Mouse (Mus musculus) midbrain, embryonic 16.5 days (tissue): ENCODE measurements around the gene Tcp11l2. TPM values are rescaled to one million over a fixed set of nuclear protein-coding genes. Genes with fewer than 3 reads are reported as not detected.

Experiments used
- ATAC-seq: fragments of 200-750 bp; cut with Nextera tagmentation; 2 replicates; pipeline ENCODE4 v1.8.0; 2017; ENCODE audit warnings: moderate TSS enrichment
- H3K27ac ChIP-seq: fragments of 300-500 bp; sonication (generic); 2 replicates; pipeline ENCODE4 v1.5.1; 2014; ENCODE audit warnings: mild to moderate bottlenecking, low read length, mixed read lengths
- H3K27me3 ChIP-seq: fragments of 300-500 bp; sonication (generic); 2 replicates; pipeline ENCODE4 v1.6.1; 2014; ENCODE audit warnings: low read depth, low read length, mixed read lengths; ENCODE audit not compliant: control insufficient read depth, insufficient read depth
- H3K36me3 ChIP-seq: fragments of 300-500 bp; sonication (generic); 2 replicates; pipeline ENCODE4 v1.6.1; 2014; ENCODE audit warnings: mild to moderate bottlenecking, low read length, moderate library complexity, mixed read lengths; ENCODE audit not compliant: control insufficient read depth, insufficient read depth
- H3K4me1 ChIP-seq: fragments of 300-500 bp; sonication (generic); 2 replicates; pipeline ENCODE4 v1.6.1; 2014; ENCODE audit warnings: mild to moderate bottlenecking, low read length, mixed read lengths; ENCODE audit not compliant: control insufficient read depth, insufficient read depth
- H3K4me2 ChIP-seq: fragments of 300-500 bp; sonication (generic); 2 replicates; pipeline ENCODE4 v1.6.1; 2014; ENCODE audit warnings: mild to moderate bottlenecking, low read length, mixed read lengths
- H3K4me3 ChIP-seq: fragments of 300-500 bp; sonication (generic); 2 replicates; pipeline ENCODE4 v1.5.1; 2014; ENCODE audit warnings: low read depth, mild to moderate bottlenecking, low read length, moderate library complexity, mixed read lengths
- H3K9ac ChIP-seq: fragments of 300-500 bp; sonication (generic); 2 replicates; pipeline ENCODE4 v1.6.1; 2014; ENCODE audit warnings: low read depth, low read length, mixed read lengths
- H3K9me3 ChIP-seq: fragments of 300-500 bp; sonication (generic); replicated peaks from 2 replicates; pipeline ENCODE4 v1.6.1; 2014; ENCODE audit warnings: mild to moderate bottlenecking, low read length, mixed read lengths; ENCODE audit not compliant: control insufficient read depth, poor library complexity, severe bottlenecking
- WGBS: fragments of 180-500 bp; shearing (Covaris S2); extraction: QIAGEN DNeasy Blood & Tissue Kit; methylation state at CpG from one replicate; pipeline ENCODE4 v1.1.7; 2014; 5-methylcytosine and 5-hydroxymethylcytosine counted together
- polyA plus RNA-seq: library from polyadenylated mRNA; unstranded; fragments of >200 nt; fragmentation: Nextera tagmentation; extraction: Ambion mirVana; gene quantifications from 2 replicates; pipeline ENCODE4 v1.2.1, GENCODE M21; 2015

Tcp11l2 gene
- polyA plus RNA-seq, 1 experiment from 2014 or later, result 22.7 TPM

- H3K9me3 ChIP-seq, result no peaks in the 10 kb centered on the region
- H3K27ac ChIP-seq, result no peak overlapping the region
- 91% methylated on average over 10 of the region's 10 CpGs for WGBS
- H3K4me2 ChIP-seq, result no peak overlapping the region
- H3K4me1 ChIP-seq, result no peaks in the 10 kb centered on the region
- no peak overlapping the region for H3K9ac ChIP-seq
- H3K27me3 ChIP-seq, result peaks cover 2% of the 10 kb centered on the region; the same call in 1 of the 2 replicates
- H3K36me3 ChIP-seq, result no peaks in the 10 kb centered on the region
- no peak overlapping the region for H3K4me3 ChIP-seq
- ATAC-seq, result no peak
Measured at GRCm38 (mm10) chr10:84571052-84571639, 5.3 kb upstream of the Tcp11l2 start.

GRCm38 (mm10) chr10:84573671-84574420 lies 2.6 kb upstream of the Tcp11l2 start:
- Histone ChIP-seq H3K27me3 (peaks cover 2% of the 10 kb centered on the region; the same call in 1 of the 2 replicates), H3K4me3 (no peak overlapping the region), H3K9ac (no peak overlapping the region), H3K9me3 (no peaks in the 10 kb centered on the region), H3K4me2 (no peak overlapping the region), H3K4me1 (peaks cover 7% of the 10 kb centered on the region), H3K36me3 (no peaks in the 10 kb centered on the region), H3K27ac (no peak overlapping the region)
- WGBS, result 70% methylated on average over 5 of the region's 5 CpGs
- ATAC-seq, result no peak

- WGBS, result under 1% methylated on average over 14 of the region's 14 CpGs
- Histone ChIP-seq H3K27ac (no peak overlapping the region; the same call in 1 of the 2 replicates), H3K4me1 (peaks cover 7% of the 10 kb centered on the region), H3K9ac (peak overlapping the region; percentile 43), H3K36me3 (no peaks in the 10 kb centered on the region), H3K4me2 (peak overlapping the region; percentile 88), H3K27me3 (peaks cover 2% of the 10 kb centered on the region; the same call in 1 of the 2 replicates), H3K4me3 (peak overlapping the region; percentile 66), H3K9me3 (no peaks in the 10 kb centered on the region)
- ATAC-seq, result peak; percentile 86
Measured at GRCm38 (mm10) chr10:84576029-84576394, 414 bp upstream of the Tcp11l2 start.

- WGBS, result 3% methylated on average over 38 of the region's 38 CpGs
- no peaks in the 10 kb centered on the region for H3K9me3 ChIP-seq
- H3K36me3 ChIP-seq, result no peaks in the 10 kb centered on the region
- peak overlapping the region; percentile 55 for H3K9ac ChIP-seq
- H3K27me3 ChIP-seq, result peaks cover 2% of the 10 kb centered on the region; the same call in 1 of the 2 replicates
- H3K4me3 ChIP-seq, result peak overlapping the region; percentile 66
- H3K27ac ChIP-seq, result peak overlapping the region; percentile 72
- peak; percentile 71 for ATAC-seq
- H3K4me2 ChIP-seq, result peak overlapping the region; percentile 88
- peaks cover 7% of the 10 kb centered on the region for H3K4me1 ChIP-seq
Measured at GRCm38 (mm10) chr10:84577071-84577727, 773 bp downstream of the Tcp11l2 start.

- no peaks in the 10 kb centered on the region for H3K9me3 ChIP-seq
- H3K4me3 ChIP-seq, result no peak overlapping the region
- no peak overlapping the region for H3K27ac ChIP-seq
- H3K4me1 ChIP-seq, result peaks cover 7% of the 10 kb centered on the region
- H3K4me2 ChIP-seq, result no peak overlapping the region
- no peak overlapping the region for H3K9ac ChIP-seq
- ATAC-seq, result no peak
- peaks cover 2% of the 10 kb centered on the region; the same call in 1 of the 2 replicates for H3K27me3 ChIP-seq
- WGBS, result 88% methylated on average over 10 of the region's 10 CpGs
- H3K36me3 ChIP-seq, result no peaks in the 10 kb centered on the region
Measured at GRCm38 (mm10) chr10:84578738-84579137, 2.3 kb downstream of the Tcp11l2 start.

- Histone ChIP-seq H3K4me3 (no peak overlapping the region), H3K27me3 (peaks cover 2% of the 10 kb centered on the region; the same call in 1 of the 2 replicates), H3K4me2 (no peak overlapping the region), H3K4me1 (peaks cover 7% of the 10 kb centered on the region), H3K9ac (no peak overlapping the region), H3K27ac (no peak overlapping the region), H3K9me3 (no peaks in the 10 kb centered on the region), H3K36me3 (no peaks in the 10 kb centered on the region)
- no peak for ATAC-seq
- WGBS, result 84% methylated on average over 2 of the region's 2 CpGs
Measured at GRCm38 (mm10) chr10:84579527-84579926, 3.1 kb downstream of the Tcp11l2 start.

GRCm38 (mm10) chr10:84581191-84581590 lies 4.8 kb downstream of the Tcp11l2 start:
- no peak for ATAC-seq
- Histone ChIP-seq H3K4me2 (no peak overlapping the region), H3K27me3 (no peaks in the 10 kb centered on the region), H3K36me3 (no peaks in the 10 kb centered on the region), H3K4me3 (no peak overlapping the region), H3K9me3 (no peaks in the 10 kb centered on the region), H3K27ac (no peak overlapping the region), H3K4me1 (peaks cover 7% of the 10 kb centered on the region), H3K9ac (no peak overlapping the region)
- 80% methylated on average over 8 of the region's 8 CpGs for WGBS

GRCm38 (mm10) chr10:84582236-84582635 lies 5.8 kb downstream of the Tcp11l2 start:
- Histone ChIP-seq H3K27ac (no peak overlapping the region), H3K4me1 (peaks cover 7% of the 10 kb centered on the region), H3K9me3 (no peaks in the 10 kb centered on the region), H3K36me3 (no peaks in the 10 kb centered on the region), H3K9ac (no peak overlapping the region), H3K27me3 (no peaks in the 10 kb centered on the region), H3K4me3 (no peak overlapping the region), H3K4me2 (no peak overlapping the region)
- no peak for ATAC-seq
- WGBS, result 71% methylated on average over 7 of the region's 7 CpGs
